Mouse (Mus musculus) hindbrain, embryonic 14.5 days (tissue): ENCODE results near the gene Eif2b5. TPM values are rescaled to one million over a fixed set of nuclear protein-coding genes. Genes with fewer than 3 reads are reported as not detected.

Experiments used
- ATAC-seq: fragments of 200-750 bp; cut with Nextera tagmentation; 2 replicates; pipeline ENCODE4 v1.8.0; 2017; ENCODE audit warnings: moderate number of reproducible peaks, mild to moderate bottlenecking, moderate TSS enrichment, moderate library complexity; ENCODE audit not compliant: low FRiP score
- DNase-seq: peaks from one replicate; pipeline ENCODE4 v3.0.0-alpha.2; 2015; ENCODE audit warnings: low spot score
- H3K27ac ChIP-seq: fragments of 300-500 bp; sonication (generic); 2 replicates; pipeline ENCODE4 v1.5.1; 2014; ENCODE audit warnings: mild to moderate bottlenecking, moderate library complexity
- H3K27me3 ChIP-seq: fragments of 300-500 bp; sonication (generic); 2 replicates; pipeline ENCODE4 v1.6.1; 2014; ENCODE audit warnings: mild to moderate bottlenecking, low read length, mixed read lengths; ENCODE audit not compliant: control insufficient read depth, insufficient read depth
- H3K36me3 ChIP-seq: fragments of 300-500 bp; sonication (generic); replicated peaks from 2 replicates; pipeline ENCODE4 v1.6.1; 2014; ENCODE audit not compliant: control insufficient read depth, insufficient read depth
- H3K4me1 ChIP-seq: fragments of 300-500 bp; sonication (generic); replicated peaks from 2 replicates; pipeline ENCODE4 v1.6.1; 2014; ENCODE audit warnings: antibody characterized with exemption, low read length, mixed read lengths; ENCODE audit not compliant: control insufficient read depth, insufficient read depth
- H3K4me2 ChIP-seq: fragments of 300-500 bp; sonication (generic); replicated peaks from 2 replicates; pipeline ENCODE4 v1.6.1; 2014; ENCODE audit warnings: mild to moderate bottlenecking, moderate library complexity
- H3K4me3 ChIP-seq: fragments of 300-500 bp; sonication (generic); replicated peaks from 2 replicates; pipeline ENCODE4 v1.5.1; 2014; ENCODE audit warnings: mild to moderate bottlenecking, low read length
- H3K9ac ChIP-seq: fragments of 300-500 bp; sonication (generic); 2 replicates; pipeline ENCODE4 v1.6.1; 2014
- H3K9me3 ChIP-seq: fragments of 300-500 bp; sonication (generic); 2 replicates; pipeline ENCODE4 v1.6.1; 2016; ENCODE audit warnings: low read length; ENCODE audit not compliant: control insufficient read depth
- WGBS: fragments of 180-500 bp; shearing (Covaris S2); extraction: QIAGEN DNeasy Blood & Tissue Kit; methylation state at CpG from one replicate; pipeline ENCODE4 v1.1.7; 2014; 5-methylcytosine and 5-hydroxymethylcytosine counted together
- polyA plus RNA-seq: library from polyadenylated mRNA; unstranded; fragments of >200 nt; fragmentation: Nextera tagmentation; extraction: Ambion mirVana; gene quantifications from 2 replicates; pipeline ENCODE4 v1.2.1, GENCODE M21; 2014

Eif2b5 gene
- polyA plus RNA-seq, 1 experiment from 2014 or later: 88.0 TPM

DNA sequence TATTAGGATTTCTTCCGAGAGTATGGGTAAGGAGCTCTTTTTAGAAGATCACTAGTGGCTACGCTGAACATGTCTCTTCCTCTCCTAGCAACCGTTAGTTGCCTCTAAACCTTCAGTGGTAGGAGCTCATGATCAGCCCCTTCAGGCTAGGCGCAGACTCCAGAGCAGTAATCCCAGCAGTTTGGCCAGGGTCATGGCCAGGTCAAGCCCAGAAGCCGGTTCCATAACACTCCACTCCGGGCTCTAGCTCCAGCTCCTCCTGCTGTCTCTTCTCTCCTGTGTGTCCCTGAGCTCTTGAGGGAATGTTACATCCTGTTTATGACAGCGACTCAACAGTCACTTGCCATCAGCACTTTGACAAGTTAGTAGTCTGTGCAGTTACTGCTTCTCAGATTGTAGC lies 58.8 kb downstream of the Eif2b5 start:
- Histone ChIP-seq H3K27ac (no peak overlapping the region), H3K36me3 (peaks cover 90% of the 10 kb centered on the region), H3K27me3 (no peaks in the 10 kb centered on the region), H3K9me3 (no peaks in the 10 kb centered on the region), H3K4me2 (no peak overlapping the region), H3K4me1 (no peaks in the 10 kb centered on the region), H3K4me3 (no peak overlapping the region), H3K9ac (no peak overlapping the region)
- ATAC-seq (no peak), DNase-seq (no peak)
- 88% methylated on average over 7 of the region's 7 CpGs for WGBS

Other genes with a start within 250 kb of the Eif2b5 start
- gene Parl, start 196.4 kb upstream of the Eif2b5 start, polyA plus RNA-seq: 72.4 and 76.0 TPM in 2 replicates
- gene Cyp2ab1, start 173.4 kb upstream of the Eif2b5 start, polyA plus RNA-seq: not detected in 2 replicates
- gene Abcc5, start 72.4 kb upstream of the Eif2b5 start, polyA plus RNA-seq: 127 and 136 TPM in 2 replicates
- 36.4 and 40.9 TPM in 2 replicates for gene Dvl3, start 18.2 kb downstream of the Eif2b5 start, polyA plus RNA-seq
- gene Ap2m1, start 36.7 kb downstream of the Eif2b5 start, polyA plus RNA-seq: 1,214 and 1,314 TPM in 2 replicates
- gene Abcf3, start 49.8 kb downstream of the Eif2b5 start, polyA plus RNA-seq: 75.3 and 77.5 TPM in 2 replicates
- gene Vwa5b2, start 90.7 kb downstream of the Eif2b5 start, polyA plus RNA-seq: 22.1 and 24.4 TPM in 2 replicates
- 10.4 and 11.0 TPM in 2 replicates for gene Eef1akmt4, start 112.8 kb downstream of the Eif2b5 start, polyA plus RNA-seq
- not detected in 2 replicates for gene Gm49333, start 112.8 kb downstream of the Eif2b5 start, polyA plus RNA-seq
- gene Alg3, start 112.9 kb downstream of the Eif2b5 start, polyA plus RNA-seq: 44.8 and 45.3 TPM in 2 replicates
- gene Camk2n2, start 122.5 kb downstream of the Eif2b5 start, polyA plus RNA-seq: 61.8 and 63.8 TPM in 2 replicates
- gene Ece2, start 131.0 kb downstream of the Eif2b5 start, polyA plus RNA-seq: 10.6 and 12.1 TPM in 2 replicates
- 329 and 358 TPM in 2 replicates for gene Psmd2, start 152.8 kb downstream of the Eif2b5 start, polyA plus RNA-seq
- 124 and 130 TPM in 2 replicates for gene Eif4g1, start 169.5 kb downstream of the Eif2b5 start, polyA plus RNA-seq
- 41.8 and 44.2 TPM in 2 replicates for gene Fam131a, start 194.4 kb downstream of the Eif2b5 start, polyA plus RNA-seq
- 93.2 and 95.9 TPM in 2 replicates for gene Polr2h, start 218.8 kb downstream of the Eif2b5 start, polyA plus RNA-seq
- 28.7 and 32.1 TPM in 2 replicates for gene Clcn2, start 218.9 kb downstream of the Eif2b5 start, polyA plus RNA-seq
- gene Chrd, start 234.3 kb downstream of the Eif2b5 start, polyA plus RNA-seq: 5.4 and 7.3 TPM in 2 replicates
- 0.86 and 1.2 TPM in 2 replicates for gene Thpo, start 235.7 kb downstream of the Eif2b5 start, polyA plus RNA-seq